Mouse (Mus musculus) adrenal gland, adult 10 weeks (tissue): ENCODE measurements around the gene Vmn1r2. TPM values are rescaled to one million over a fixed set of nuclear protein-coding genes. Genes with fewer than 3 reads are reported as not detected.

Experiments used
- polyA plus RNA-seq: library from polyadenylated mRNA; stranded (reverse); fragments of 350-450 nt; fragmentation: Illumina TruSeq; extraction: RNeasy Lipid Tissue Mini Kit (QIAGEN cat#74804); gene quantifications from one replicate; pipeline ENCODE4 v1.2.3, GENCODE M21; 2014; ENCODE audit warnings: low read depth, low replicate concordance

Vmn1r2 gene
- polyA plus RNA-seq = not detected

DNA sequence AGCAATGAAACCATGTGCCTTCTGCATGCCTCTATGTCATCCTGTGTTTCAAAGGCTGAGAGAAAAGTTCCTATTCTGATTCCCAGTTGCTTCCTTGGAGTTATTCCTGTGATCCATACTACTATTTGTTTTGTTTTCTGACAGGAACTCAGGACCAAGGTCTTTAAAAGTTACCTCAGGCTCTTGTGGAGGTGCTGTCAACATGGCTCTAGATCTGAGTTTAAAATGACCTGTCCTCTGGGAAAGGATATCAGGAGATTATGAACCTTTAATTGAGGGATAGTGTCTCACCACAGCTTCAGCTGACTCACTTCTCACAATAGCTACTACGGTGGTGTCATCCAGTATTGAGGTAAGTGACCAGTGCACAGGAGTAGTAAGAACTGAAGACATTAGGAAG is at the start of gene Vmn1r2:
Vmn1r2 (plus strand) TSS at position 301 of the 400 bp plus-strand sequence.

DNA sequence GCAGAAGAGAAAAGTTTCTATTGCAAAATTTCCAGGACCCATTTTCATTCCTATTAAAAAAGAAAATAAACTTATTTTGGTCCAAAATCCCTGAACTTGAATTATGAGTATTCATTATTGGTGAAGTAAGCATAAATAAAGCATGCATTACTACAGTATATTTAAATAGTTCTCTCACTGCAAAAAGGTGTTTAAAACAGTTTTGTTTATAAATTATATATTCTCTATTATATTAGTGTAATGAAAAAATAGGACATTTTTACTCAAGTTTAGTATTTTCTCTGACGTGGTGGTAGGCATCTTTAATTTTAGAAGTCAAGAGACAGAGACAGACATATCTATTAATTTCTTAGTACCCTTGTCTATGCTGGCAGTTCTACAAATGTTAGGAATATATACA is 18.1 kb downstream of the Vmn1r2 start, which contains the start of gene Vmn1r3:
Vmn1r3 (minus strand) TSS at position 101 of the 400 bp plus-strand sequence.

Other genes starting within 250 kb of the Vmn1r2 start
- gene Vmn1r3, start 18.0 kb downstream of the Vmn1r2 start, polyA plus RNA-seq = 1.0 TPM